Mouse (Mus musculus): ENCODE measurements at regions not wholly inside any gene's neighbourhood (a gene's known extent, or its start where the extent isn't known, plus 50 kb on each side); places are given as distances from the start of the nearest gene placed in this dataset.

DNA sequence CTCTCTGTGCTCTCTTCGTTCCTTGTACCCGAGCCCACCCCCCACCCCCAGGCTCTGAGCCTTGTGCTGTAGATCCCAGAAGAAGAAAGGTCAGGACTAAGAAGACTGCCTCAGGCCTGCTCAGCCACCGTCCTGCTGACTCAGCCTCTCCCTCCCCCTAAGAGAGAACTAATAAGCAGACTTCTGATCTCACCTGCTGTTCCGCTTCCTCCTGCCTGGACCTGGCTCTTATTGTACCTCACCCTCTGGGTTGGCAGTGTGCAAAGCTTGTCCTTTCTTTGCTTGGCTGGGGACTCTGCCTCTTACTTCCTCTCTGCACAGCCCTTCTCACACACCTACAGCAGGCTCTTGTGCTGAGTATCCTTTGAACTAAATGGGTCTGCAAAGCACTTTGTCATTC lies 91.3 kb upstream of the Serbp1 start:
- no peak overlapping the region for H3K27ac ChIP-seq
- intact Hi-C loops (cut with DNase I) = no loop called here
- DNase-seq (ENCODE audit: extremely low spot score in 1 of 2, low spot score in 2 of 2) = no peak
- TF ChIP-seq CTCF (IDR thresholded peaks at IDR 0.05) = no peak
- H3K4me3 ChIP-seq = no peak overlapping the region

DNA sequence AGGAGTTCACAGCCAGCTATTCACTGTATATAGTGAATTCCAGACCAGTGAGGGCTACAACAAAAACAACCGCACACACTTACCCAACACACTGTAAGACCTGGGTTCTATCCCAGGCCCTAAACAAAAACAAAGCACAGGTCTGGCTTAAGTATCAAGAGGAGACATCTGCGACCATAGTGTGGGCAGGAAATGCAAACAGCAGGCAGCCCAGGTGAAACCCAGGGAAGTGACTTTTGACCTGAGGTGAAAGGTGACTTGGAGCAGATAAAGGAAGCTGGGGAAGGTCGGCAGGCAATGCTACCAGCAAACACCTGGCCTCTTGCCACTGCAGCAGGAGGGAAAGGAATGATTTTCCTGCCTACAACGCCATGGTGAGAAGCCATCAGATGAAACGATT lies 92.0 kb upstream of the Serbp1 start:
- intact Hi-C loops (cut with DNase I) = no loop called here

DNA sequence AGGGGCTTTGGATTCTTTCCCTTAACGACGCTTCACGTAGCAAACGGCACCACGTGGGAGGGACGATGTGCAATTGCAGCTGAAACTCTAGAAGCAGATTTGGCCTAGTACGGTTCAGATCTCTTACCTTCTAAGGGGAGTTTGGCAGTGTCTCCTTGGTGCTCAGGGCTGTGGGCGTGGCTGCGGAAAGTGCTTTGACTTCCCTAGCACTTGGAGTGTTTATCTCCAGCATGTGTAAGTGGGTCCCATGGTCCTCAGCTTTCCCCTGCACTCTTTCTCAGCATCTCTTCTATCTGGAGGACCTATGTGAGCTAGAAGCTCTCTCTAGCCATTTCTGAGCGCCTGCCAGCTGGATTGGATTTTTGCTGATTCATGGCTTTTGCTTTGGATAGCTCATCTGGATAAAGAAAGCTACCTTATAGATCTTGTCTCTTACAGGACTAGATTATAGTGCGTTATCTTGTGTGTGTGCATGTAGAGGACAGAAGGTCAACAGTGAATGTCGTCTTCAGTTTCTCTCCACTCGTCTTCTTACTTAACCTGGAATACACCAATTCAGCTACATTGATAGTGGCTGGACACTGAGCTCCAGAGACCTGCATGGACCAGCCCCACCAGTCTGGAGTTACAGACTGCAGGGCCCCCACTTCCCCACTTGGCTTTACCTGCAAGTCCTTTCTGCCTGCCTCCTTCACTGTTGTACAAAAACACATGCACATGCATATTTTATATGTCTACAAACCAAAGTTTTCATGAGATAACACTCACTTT lies 92.8 kb upstream of the Serbp1 start:
- intact Hi-C loops (cut with DNase I) = loop anchor here (5.0 kb wide), 3 partner anchors 108 to 303 kb away; partner anchors contain the start of gene Gadd45a
- DNase-seq (ENCODE audit: extremely low spot score in 1 of 2, low spot score in 2 of 2) = no peak
- TF ChIP-seq CTCF (IDR thresholded peaks at IDR 0.05) = no peak
- Histone ChIP-seq H3K27ac (no peak overlapping the region), H3K4me3 (no peak overlapping the region)

More for the DNA sequence above, 92.0 kb upstream of the Serbp1 start:
- TF ChIP-seq CTCF (IDR thresholded peaks at IDR 0.05) = no peak
- H3K4me3 ChIP-seq = no peak overlapping the region
- no peak overlapping the region for H3K27ac ChIP-seq
- no peak for DNase-seq (ENCODE audit: extremely low spot score in 1 of 2, low spot score in 2 of 2)

DNA sequence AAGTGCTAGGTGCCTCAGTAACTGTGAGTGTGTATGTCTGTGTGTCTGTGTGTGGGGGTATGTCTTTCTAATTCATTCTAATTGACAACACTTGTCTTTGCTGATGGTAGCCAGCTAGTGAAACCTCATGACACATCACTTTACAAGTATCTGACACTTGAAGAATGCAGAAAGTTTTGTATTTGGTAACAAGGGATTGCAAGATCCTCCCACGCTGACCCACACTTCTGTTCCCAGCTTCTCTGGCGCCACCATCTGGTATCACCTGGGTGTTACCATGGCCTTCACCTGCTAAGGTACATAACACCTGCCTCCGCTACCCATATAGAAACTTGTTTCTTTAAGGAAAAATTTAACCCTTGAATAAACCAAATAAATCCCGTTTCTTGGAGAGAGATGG lies 95.8 kb upstream of the Serbp1 start:
- Histone ChIP-seq H3K4me3 (no peak overlapping the region), H3K27ac (no peak overlapping the region)
- peak; percentile 69 for TF ChIP-seq CTCF (IDR thresholded peaks at IDR 0.05)
- DNase-seq (ENCODE audit: extremely low spot score in 1 of 2, low spot score in 2 of 2) = peak; percentile 24 to 42
- intact Hi-C loops (cut with DNase I) = loop anchor here (5.0 kb wide), 3 partner anchors 105 to 300 kb away; partner anchors contain the start of gene Gadd45a

DNA sequence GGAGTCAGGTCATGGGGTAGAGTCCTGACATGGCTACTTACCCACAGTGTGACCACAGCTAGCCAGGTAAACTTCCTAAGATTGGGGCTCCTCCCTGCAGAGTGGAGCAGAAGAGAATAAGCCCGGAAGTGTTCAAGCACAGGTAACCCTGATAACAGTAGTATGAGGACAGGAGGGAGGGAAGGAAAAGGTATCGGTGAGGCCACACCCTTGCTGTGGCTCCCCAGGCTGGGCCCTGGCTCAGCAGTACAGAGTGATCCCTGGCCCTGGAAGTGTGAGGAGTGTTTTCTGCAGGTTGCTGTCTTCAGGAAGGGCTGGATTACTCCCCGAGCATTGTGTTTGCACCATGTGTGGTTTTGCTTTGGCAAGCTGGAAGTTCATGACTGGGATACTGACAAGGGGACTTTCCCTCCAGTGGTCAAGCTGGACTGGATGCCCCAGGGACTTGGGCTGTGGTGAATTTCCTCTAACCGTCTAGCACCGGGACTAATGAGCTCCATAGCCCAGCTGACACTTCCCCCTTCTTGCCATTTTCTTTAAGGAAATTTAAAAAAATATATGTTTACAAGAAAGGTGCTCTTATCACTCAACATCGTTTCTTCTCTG lies 97.2 kb upstream of the Serbp1 start:
- no peak for TF ChIP-seq CTCF (IDR thresholded peaks at IDR 0.05)
- Histone ChIP-seq H3K27ac (no peak overlapping the region), H3K4me3 (no peak overlapping the region)
- DNase-seq (ENCODE audit: extremely low spot score in 1 of 2, low spot score in 2 of 2) = no peak
- intact Hi-C loops (cut with DNase I) = loop anchor here (5.0 kb wide), 3 partner anchors 103 to 298 kb away; partner anchors contain the start of gene Gadd45a

DNA sequence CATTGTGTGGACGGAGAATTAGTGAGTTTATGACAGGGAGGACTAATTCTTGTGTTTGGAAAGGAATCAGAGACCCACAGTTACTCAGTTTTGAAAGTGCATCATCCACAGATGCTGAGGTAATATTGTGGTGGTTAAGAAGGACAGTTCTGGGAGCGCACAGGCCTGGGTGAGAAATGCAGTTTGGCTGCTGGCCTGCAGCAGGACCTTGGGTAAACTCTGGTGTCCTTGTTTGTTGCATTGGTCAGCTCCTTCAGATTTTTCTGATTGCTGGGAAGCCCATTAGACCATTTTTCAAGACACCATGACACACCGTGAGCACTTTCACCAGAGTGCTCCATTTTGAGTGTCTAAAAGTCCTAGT lies 99.0 kb upstream of the Serbp1 start:
- Histone ChIP-seq H3K4me3 (no peak overlapping the region), H3K27ac (no peak overlapping the region)
- no peak for TF ChIP-seq CTCF (IDR thresholded peaks at IDR 0.05)
- DNase-seq (ENCODE audit: extremely low spot score in 1 of 2, low spot score in 2 of 2) = no peak
- intact Hi-C loops (cut with DNase I) = no loop called here

DNA sequence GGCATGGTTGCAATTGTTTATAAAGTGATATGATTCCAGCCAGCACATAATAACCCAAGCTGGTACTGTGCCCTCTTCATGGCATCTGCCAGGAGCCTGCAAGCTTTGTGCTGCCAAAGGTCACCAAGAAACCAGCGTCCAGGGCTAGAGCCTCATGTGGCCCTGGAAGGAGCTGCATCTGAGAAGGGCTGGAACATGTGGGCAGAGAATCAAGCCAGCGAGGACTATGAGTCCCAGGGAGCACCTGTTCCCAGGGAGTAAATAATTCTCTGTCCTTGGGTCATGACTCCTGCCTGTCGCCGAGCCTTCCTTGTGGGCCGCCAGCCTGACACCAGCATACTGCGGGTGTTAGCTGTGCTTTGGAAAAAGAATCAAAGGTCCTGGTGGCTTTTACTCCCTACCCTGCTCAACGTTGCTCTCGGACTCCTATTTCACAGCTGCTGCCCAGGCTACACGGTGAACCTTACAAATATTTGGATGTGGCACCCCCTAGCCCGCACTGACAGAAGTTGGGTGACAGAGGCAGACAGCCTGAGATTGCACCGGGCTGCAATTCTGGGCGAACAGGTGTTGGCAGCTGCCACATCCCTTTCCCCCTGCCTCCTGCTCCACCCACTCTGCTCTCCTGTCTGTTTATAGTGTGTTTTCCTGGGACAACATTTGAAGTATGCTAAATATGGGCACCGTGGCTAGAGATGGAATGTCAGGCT lies 99.5 kb upstream of the Serbp1 start:
- Histone ChIP-seq H3K4me3 (no peak overlapping the region), H3K27ac (no peak overlapping the region)
- no peak for DNase-seq (ENCODE audit: extremely low spot score in 1 of 2, low spot score in 2 of 2)
- intact Hi-C loops (cut with DNase I) = no loop called here
- peak; percentile 29 for TF ChIP-seq CTCF (IDR thresholded peaks at IDR 0.05)

DNA sequence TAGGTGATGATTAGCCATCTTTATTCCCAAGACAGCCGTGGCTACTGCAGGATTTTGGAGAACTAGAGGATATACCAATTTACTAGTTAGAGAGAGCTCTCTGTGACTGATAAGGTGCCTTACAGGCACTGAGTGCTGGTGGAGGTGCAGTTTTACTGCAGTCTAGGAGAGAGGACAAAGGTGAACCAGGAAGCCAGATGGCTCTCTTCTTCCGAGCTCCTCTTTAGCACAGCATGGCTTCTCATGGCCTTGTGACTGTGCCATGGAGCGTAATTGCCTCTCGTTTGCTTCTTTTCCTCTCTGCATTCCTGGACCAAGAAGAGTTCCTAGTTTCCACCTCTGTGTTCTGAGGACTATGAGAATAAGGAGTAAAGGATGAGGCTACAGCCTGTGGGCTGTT lies 100.2 kb upstream of the Gadd45a start:
- no peak for TF ChIP-seq CTCF (IDR thresholded peaks at IDR 0.05)
- no peak overlapping the region for H3K27ac ChIP-seq
- no peak for DNase-seq (ENCODE audit: extremely low spot score in 1 of 2, low spot score in 2 of 2)
- H3K4me3 ChIP-seq = no peak overlapping the region
- intact Hi-C loops (cut with DNase I) = no loop called here

DNA sequence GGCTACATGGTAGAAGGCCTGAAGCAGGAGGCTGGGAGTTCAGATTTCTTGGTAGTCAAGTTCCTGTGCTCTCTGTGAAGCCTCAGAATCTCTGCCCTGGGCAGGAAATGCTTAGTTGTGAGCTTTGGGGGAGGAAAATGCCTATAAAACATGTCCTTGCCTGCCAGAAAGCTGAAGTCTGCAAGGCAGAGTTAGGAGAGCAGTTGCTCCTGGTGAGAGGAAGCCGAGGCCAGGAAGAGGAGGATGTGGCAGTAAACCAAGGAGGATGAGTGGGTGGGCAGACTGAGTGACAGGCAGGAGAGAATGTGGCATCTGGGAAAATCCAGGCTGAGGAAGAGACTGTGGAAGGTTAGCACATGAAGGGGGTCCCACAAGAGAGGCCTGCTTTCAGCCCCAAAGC lies 97.7 kb upstream of the Gadd45a start:
- intact Hi-C loops (cut with DNase I) = loop anchor here (5.0 kb wide), 1 partner anchor 43 kb away; no protein-coding TSS in a partner anchor
- no peak for TF ChIP-seq CTCF (IDR thresholded peaks at IDR 0.05)
- Histone ChIP-seq H3K27ac (no peak overlapping the region), H3K4me3 (no peak overlapping the region)
- DNase-seq (ENCODE audit: extremely low spot score in 1 of 2, low spot score in 2 of 2) = no peak

DNA sequence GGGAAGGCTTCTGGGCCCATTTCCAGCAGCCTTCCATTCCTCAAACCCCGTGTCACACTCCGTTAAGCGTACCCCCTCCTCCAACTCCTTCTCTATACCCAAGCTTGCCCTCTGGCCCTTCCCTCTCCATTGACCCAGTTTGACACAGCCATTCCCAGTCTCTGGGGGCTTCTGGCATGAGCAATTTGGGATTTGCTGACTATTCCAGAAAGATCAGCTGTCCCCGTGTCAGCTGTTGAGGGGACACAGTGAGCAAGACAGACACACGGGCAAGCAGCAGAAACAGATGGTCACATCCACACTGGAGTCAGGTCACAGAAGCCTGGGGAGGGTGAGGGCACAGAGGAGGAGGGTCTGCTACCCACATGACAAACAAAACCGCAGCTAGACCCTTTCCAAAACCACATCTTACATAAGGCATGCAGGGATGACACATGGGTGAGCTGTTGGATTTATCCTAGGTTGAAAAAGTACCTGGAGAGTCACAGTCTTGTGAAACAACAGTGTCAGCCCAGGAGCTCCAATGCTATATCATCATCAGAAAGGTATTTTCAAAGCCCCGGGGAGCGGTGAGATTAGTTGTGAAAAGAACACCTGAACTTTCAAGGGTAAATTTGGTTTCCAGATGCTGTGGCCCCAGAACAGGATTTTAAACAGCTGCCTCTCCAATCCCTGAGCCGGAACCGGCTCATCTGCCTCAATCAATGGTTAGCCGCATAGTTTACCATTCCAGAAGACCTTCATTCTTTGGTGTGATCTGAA lies 93.5 kb upstream of the Gadd45a start:
- Histone ChIP-seq H3K27ac (no peak overlapping the region), H3K4me3 (no peak overlapping the region)
- TF ChIP-seq CTCF (IDR thresholded peaks at IDR 0.05) = no peak
- DNase-seq (ENCODE audit: extremely low spot score in 1 of 2, low spot score in 2 of 2) = no peak
- intact Hi-C loops (cut with DNase I) = loop anchor here (5.0 kb wide), 1 partner anchor 38 kb away; no protein-coding TSS in a partner anchor

DNA sequence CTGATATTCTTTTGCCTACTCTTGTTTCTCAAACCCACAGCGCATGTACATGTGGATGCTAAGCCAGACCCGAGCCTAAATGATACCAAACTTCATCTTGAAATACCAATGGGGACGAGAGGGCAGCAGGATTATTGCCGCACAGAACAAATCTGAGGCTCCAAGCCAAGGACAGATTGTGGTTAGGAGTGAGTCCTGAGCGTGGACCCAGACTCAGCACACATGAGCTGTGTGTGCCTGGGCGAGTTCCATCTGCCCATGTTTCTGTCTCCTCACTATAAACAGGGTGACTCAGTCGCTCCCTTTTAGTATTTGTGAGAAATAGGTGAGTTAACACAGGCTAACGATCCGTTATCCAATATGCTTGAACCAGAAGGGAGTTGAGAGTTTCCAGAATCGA lies 92.4 kb upstream of the Gadd45a start:
- TF ChIP-seq CTCF (IDR thresholded peaks at IDR 0.05) = no peak
- intact Hi-C loops (cut with DNase I) = loop anchor here (5.0 kb wide), 1 partner anchor 37 kb away; no protein-coding TSS in a partner anchor
- Histone ChIP-seq H3K4me3 (no peak overlapping the region), H3K27ac (no peak overlapping the region)
- DNase-seq (ENCODE audit: extremely low spot score in 1 of 2, low spot score in 2 of 2) = no peak

Data from left cerebral cortex, adult 2 months (tissue).